Mouse (Mus musculus) hindbrain, embryonic 15.5 days (tissue): ENCODE data around the gene Il10. TPM values are rescaled to one million over a fixed set of nuclear protein-coding genes. Genes with fewer than 3 reads are reported as not detected.

Source experiments
- ATAC-seq: fragments of 200-750 bp; cut with Nextera tagmentation; 2 replicates; pipeline ENCODE4 v1.8.0; 2017; ENCODE audit warnings: low read depth, moderate number of reproducible peaks, moderate TSS enrichment; ENCODE audit not compliant: low FRiP score
- H3K27ac ChIP-seq: fragments of 300-500 bp; sonication (generic); replicated peaks from 2 replicates; pipeline ENCODE4 v1.5.1; 2015; ENCODE audit warnings: mild to moderate bottlenecking, inconsistent platforms
- H3K27me3 ChIP-seq: fragments of 300-500 bp; sonication (generic); 2 replicates; pipeline ENCODE4 v1.6.1; 2015; ENCODE audit warnings: control low read depth, inconsistent platforms
- H3K36me3 ChIP-seq: fragments of 300-500 bp; sonication (generic); 2 replicates; pipeline ENCODE4 v1.6.1; 2015; ENCODE audit warnings: control low read depth, inconsistent platforms
- H3K4me1 ChIP-seq: fragments of 300-500 bp; sonication (generic); replicated peaks from 2 replicates; pipeline ENCODE4 v1.6.1; 2015; ENCODE audit warnings: control low read depth, inconsistent platforms
- H3K4me2 ChIP-seq: fragments of 300-500 bp; sonication (generic); 2 replicates; pipeline ENCODE4 v1.6.1; 2015; ENCODE audit warnings: moderate library complexity, mild to moderate bottlenecking, inconsistent platforms
- H3K4me3 ChIP-seq: fragments of 300-500 bp; sonication (generic); 2 replicates; pipeline ENCODE4 v1.5.1; 2015; ENCODE audit warnings: mild to moderate bottlenecking, inconsistent platforms
- H3K9ac ChIP-seq: fragments of 300-500 bp; sonication (generic); 2 replicates; pipeline ENCODE4 v1.6.1; 2015; ENCODE audit warnings: inconsistent platforms
- H3K9me3 ChIP-seq: fragments of 300-500 bp; sonication (generic); 2 replicates; pipeline ENCODE4 v1.6.1; 2016; ENCODE audit warnings: control low read depth, inconsistent platforms
- WGBS: fragments of 180-500 bp; shearing (Covaris S2); methylation state at CpG from one replicate; pipeline ENCODE4 v1.1.7; 2015; 5-methylcytosine and 5-hydroxymethylcytosine counted together
- polyA plus RNA-seq: library from polyadenylated mRNA; unstranded; fragments of >200 nt; fragmentation: Nextera tagmentation; extraction: Ambion mirVana; gene quantifications from 2 replicates; pipeline ENCODE4 v1.2.1, GENCODE M21; 2015

Gene Il10
- not detected in 2 replicates for polyA plus RNA-seq

- no peak within 1 kb of the TSS for H3K4me3 ChIP-seq
- no peak for ATAC-seq
- no peak within 1 kb of the TSS for H3K9ac ChIP-seq
- no peaks in the 10 kb centered on the region for H3K4me1 ChIP-seq
- no peak within 1 kb of the TSS for H3K4me2 ChIP-seq
- H3K27me3 ChIP-seq = no peaks in the 10 kb centered on the region
- H3K9me3 ChIP-seq = no peaks in the 10 kb centered on the region
- H3K36me3 ChIP-seq = no peaks in the 10 kb centered on the region
- 84% methylated on average over 8 of the region's 8 CpGs for WGBS
- no peak within 1 kb of the TSS for H3K27ac ChIP-seq
Observed at GRCm38 (mm10) chr1:131019492-131020098, at the start of gene Il10. TSS of gene Il10 (plus strand) at chr1:131019845.

- no peaks in the 10 kb centered on the region for H3K36me3 ChIP-seq
- no peak for ATAC-seq
- no peak overlapping the region for H3K4me2 ChIP-seq
- H3K27me3 ChIP-seq = no peaks in the 10 kb centered on the region
- H3K4me1 ChIP-seq = no peaks in the 10 kb centered on the region
- H3K9ac ChIP-seq = no peak overlapping the region
- no peak overlapping the region for H3K4me3 ChIP-seq
- no peak overlapping the region for H3K27ac ChIP-seq
- H3K9me3 ChIP-seq = no peaks in the 10 kb centered on the region
- 77% methylated on average over 1 of the region's 1 CpGs for WGBS
Observed at GRCm38 (mm10) chr1:130979455-130979854, 40.2 kb upstream of the Il10 start.

DNA sequence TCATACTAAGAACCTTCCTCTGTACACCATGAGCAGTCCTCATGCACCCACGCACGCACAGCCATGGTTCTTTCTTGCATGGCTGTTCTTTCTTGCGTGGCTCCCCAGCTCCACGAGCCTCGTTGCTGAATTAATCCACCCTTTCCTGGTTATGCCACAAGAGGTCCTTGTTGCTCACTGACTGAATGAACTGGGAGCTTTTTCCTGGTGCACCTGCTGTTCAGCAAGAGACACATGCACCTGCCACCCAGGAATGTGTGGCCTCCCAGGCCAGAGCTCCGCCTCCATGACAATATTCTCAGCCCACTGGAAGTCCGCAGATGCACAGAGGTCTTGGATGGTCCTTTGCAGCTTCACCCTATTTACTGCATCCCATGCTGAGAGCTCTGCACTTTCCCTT, 35.2 kb upstream of the Il10 start:
- no peaks in the 10 kb centered on the region for H3K9me3 ChIP-seq
- H3K36me3 ChIP-seq = no peaks in the 10 kb centered on the region
- no peak overlapping the region for H3K4me2 ChIP-seq
- H3K9ac ChIP-seq = no peak overlapping the region
- H3K27me3 ChIP-seq = no peaks in the 10 kb centered on the region
- H3K4me1 ChIP-seq = no peaks in the 10 kb centered on the region
- no peak for ATAC-seq
- WGBS = 72% methylated on average over 7 of the region's 7 CpGs
- no peak overlapping the region for H3K27ac ChIP-seq
- no peak overlapping the region for H3K4me3 ChIP-seq

DNA sequence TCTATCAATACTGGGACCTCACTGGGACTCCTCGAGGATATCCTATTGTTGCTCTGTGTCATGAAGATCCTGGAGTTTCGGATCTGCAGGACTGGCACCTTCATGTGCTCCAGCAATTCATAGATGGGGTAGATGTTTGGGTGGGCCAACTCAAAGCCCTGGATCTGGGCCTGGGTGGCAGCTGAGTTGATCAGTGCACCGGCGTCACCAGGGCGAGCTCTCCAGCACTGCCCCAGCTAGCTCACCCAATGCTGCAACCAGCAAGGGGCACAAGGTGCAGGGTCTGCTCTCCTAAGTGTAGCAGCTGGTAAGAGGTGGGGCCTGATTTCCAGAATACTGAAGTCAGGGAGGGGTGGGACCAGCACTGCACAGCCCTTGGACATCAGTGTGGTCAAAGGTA, 32.6 kb upstream of the Il10 start:
- Histone ChIP-seq H3K4me3 (no peak overlapping the region), H3K9ac (no peak overlapping the region), H3K27me3 (no peaks in the 10 kb centered on the region), H3K27ac (no peak overlapping the region), H3K4me1 (no peaks in the 10 kb centered on the region), H3K4me2 (no peak overlapping the region), H3K36me3 (no peaks in the 10 kb centered on the region), H3K9me3 (no peaks in the 10 kb centered on the region)
- no peak for ATAC-seq
- WGBS = 97% methylated on average over 5 of the region's 5 CpGs

- Histone ChIP-seq H3K4me2 (no peak overlapping the region), H3K4me1 (no peaks in the 10 kb centered on the region), H3K27me3 (no peaks in the 10 kb centered on the region), H3K27ac (no peak overlapping the region), H3K9me3 (no peaks in the 10 kb centered on the region), H3K9ac (no peak overlapping the region), H3K36me3 (no peaks in the 10 kb centered on the region), H3K4me3 (no peak overlapping the region)
- ATAC-seq = no peak
Observed at GRCm38 (mm10) chr1:130987418-130987817, 32.2 kb upstream of the Il10 start.

DNA sequence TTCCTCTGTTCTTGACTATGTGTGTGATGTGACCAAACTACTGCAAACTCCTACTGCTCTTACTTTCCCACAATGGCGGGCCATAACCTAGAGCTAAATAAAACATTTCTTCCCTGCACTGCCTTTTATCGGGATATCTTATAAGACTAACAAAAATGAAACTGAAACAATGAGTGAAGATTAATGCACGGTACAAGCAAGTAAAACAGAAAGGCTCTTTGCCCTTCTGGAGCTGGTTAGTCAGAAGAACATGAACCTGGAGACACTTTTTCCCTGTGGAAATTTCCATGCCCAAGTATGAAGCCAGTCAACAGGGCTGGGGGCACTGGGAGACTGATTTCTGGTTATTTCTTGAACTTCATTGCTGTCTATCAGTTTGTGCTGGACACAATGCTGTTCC, 30.3 kb upstream of the Il10 start:
- H3K36me3 ChIP-seq = no peaks in the 10 kb centered on the region
- H3K4me3 ChIP-seq = no peak overlapping the region
- 89% methylated on average over 3 of the region's 3 CpGs for WGBS
- H3K4me2 ChIP-seq = no peak overlapping the region
- H3K9ac ChIP-seq = no peak overlapping the region
- H3K4me1 ChIP-seq = no peaks in the 10 kb centered on the region
- no peaks in the 10 kb centered on the region for H3K27me3 ChIP-seq
- H3K27ac ChIP-seq = no peak overlapping the region
- no peak for ATAC-seq
- H3K9me3 ChIP-seq = no peaks in the 10 kb centered on the region

GRCm38 (mm10) chr1:130990448-130990847, 29.2 kb upstream of the Il10 start:
- Histone ChIP-seq H3K27ac (no peak overlapping the region), H3K36me3 (no peaks in the 10 kb centered on the region), H3K9ac (no peak overlapping the region), H3K4me3 (no peak overlapping the region), H3K4me2 (no peak overlapping the region), H3K4me1 (no peaks in the 10 kb centered on the region), H3K9me3 (no peaks in the 10 kb centered on the region), H3K27me3 (no peaks in the 10 kb centered on the region)
- no peak for ATAC-seq
- WGBS = 91% methylated on average over 1 of the region's 1 CpGs

DNA sequence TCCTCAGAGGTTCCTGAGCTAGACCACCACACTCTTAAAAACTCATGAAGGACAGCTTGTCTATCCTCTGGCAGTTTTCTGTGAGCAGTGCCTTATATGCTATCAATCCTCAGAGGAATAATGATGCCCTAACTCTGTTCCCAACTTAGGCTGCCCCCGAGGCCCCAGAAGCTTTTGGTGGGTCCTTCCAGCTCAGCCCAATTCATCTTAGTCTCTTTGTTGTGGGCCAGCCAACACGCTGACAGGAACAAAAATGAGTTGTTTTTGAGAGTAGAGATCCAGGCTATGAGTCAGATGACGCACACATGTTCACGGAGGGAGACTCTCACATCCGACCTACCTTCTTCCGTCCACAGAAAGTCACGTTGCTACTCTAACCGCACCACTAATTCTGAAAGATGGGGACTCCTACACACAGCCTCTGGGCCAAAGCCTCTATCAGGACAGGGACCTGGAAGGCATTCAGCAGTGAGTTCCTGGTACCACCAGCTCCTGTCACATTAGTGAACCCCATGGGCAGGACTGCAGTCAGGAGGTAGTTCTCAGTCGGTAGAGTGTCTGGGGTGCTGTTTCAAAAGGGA, 26.0 kb upstream of the Il10 start:
- H3K9ac ChIP-seq = no peak overlapping the region
- no peaks in the 10 kb centered on the region for H3K36me3 ChIP-seq
- no peaks in the 10 kb centered on the region for H3K9me3 ChIP-seq
- no peak overlapping the region for H3K4me2 ChIP-seq
- 88% methylated on average over 9 of the region's 9 CpGs for WGBS
- no peak overlapping the region for H3K27ac ChIP-seq
- H3K27me3 ChIP-seq = no peaks in the 10 kb centered on the region
- no peaks in the 10 kb centered on the region for H3K4me1 ChIP-seq
- ATAC-seq = no peak
- no peak overlapping the region for H3K4me3 ChIP-seq

GRCm38 (mm10) chr1:130995515-130995914, 24.1 kb upstream of the Il10 start:
- no peak overlapping the region for H3K27ac ChIP-seq
- no peaks in the 10 kb centered on the region for H3K36me3 ChIP-seq
- no peaks in the 10 kb centered on the region for H3K27me3 ChIP-seq
- 52% methylated on average over 1 of the region's 1 CpGs for WGBS
- no peaks in the 10 kb centered on the region for H3K9me3 ChIP-seq
- no peaks in the 10 kb centered on the region for H3K4me1 ChIP-seq
- ATAC-seq = no peak
- H3K4me2 ChIP-seq = no peak overlapping the region
- no peak overlapping the region for H3K4me3 ChIP-seq
- H3K9ac ChIP-seq = no peak overlapping the region

DNA sequence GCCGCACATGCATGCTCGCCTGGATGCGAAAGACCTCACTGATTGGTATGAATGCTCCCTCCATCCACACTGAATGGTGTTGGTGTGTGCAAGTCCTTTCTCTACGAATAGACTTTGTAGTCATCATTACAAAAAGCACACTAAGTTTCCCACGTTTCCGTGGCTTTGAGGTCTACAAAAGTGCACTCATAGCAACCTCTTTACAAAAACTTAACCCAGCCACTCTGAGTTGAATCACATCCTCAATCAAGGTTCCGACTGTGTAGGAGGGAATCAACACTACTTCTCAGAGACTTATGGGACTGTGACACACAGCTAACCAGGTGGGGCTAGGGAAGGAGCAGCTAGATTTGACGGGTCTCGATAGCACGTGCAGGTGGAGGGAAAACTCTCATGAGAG, 23.3 kb upstream of the Il10 start:
- WGBS = 95% methylated on average over 10 of the region's 10 CpGs
- no peaks in the 10 kb centered on the region for H3K4me1 ChIP-seq
- H3K27ac ChIP-seq = no peak overlapping the region
- no peaks in the 10 kb centered on the region for H3K36me3 ChIP-seq
- H3K4me3 ChIP-seq = no peak overlapping the region
- no peak overlapping the region for H3K4me2 ChIP-seq
- no peak overlapping the region for H3K9ac ChIP-seq
- H3K27me3 ChIP-seq = no peaks in the 10 kb centered on the region
- no peak for ATAC-seq
- H3K9me3 ChIP-seq = no peaks in the 10 kb centered on the region

GRCm38 (mm10) chr1:130997441-130997840, 22.2 kb upstream of the Il10 start:
- no peak overlapping the region for H3K4me2 ChIP-seq
- ATAC-seq = no peak
- no peaks in the 10 kb centered on the region for H3K9me3 ChIP-seq
- H3K27me3 ChIP-seq = no peaks in the 10 kb centered on the region
- WGBS = 88% methylated on average over 4 of the region's 4 CpGs
- H3K36me3 ChIP-seq = no peaks in the 10 kb centered on the region
- no peak overlapping the region for H3K4me3 ChIP-seq
- no peak overlapping the region for H3K9ac ChIP-seq
- H3K4me1 ChIP-seq = no peaks in the 10 kb centered on the region
- no peak overlapping the region for H3K27ac ChIP-seq

- no peak overlapping the region for H3K9ac ChIP-seq
- H3K36me3 ChIP-seq = no peaks in the 10 kb centered on the region
- H3K4me2 ChIP-seq = no peak overlapping the region
- no peaks in the 10 kb centered on the region for H3K27me3 ChIP-seq
- no peak overlapping the region for H3K27ac ChIP-seq
- no peak for ATAC-seq
- H3K4me3 ChIP-seq = no peak overlapping the region
- WGBS = 91% methylated on average over 10 of the region's 10 CpGs
- no peaks in the 10 kb centered on the region for H3K4me1 ChIP-seq
- no peaks in the 10 kb centered on the region for H3K9me3 ChIP-seq
Observed at GRCm38 (mm10) chr1:130998321-130998720, 21.3 kb upstream of the Il10 start.

GRCm38 (mm10) chr1:130999708-131000107, 19.9 kb upstream of the Il10 start:
- no peaks in the 10 kb centered on the region for H3K4me1 ChIP-seq
- H3K27me3 ChIP-seq = no peaks in the 10 kb centered on the region

More at GRCm38 (mm10) chr1:130999708-131000107, 19.9 kb upstream of the Il10 start:
- WGBS = 89% methylated on average over 4 of the region's 4 CpGs
- H3K4me2 ChIP-seq = no peak overlapping the region
- no peak for ATAC-seq
- no peaks in the 10 kb centered on the region for H3K36me3 ChIP-seq
- H3K9me3 ChIP-seq = no peaks in the 10 kb centered on the region
- H3K4me3 ChIP-seq = no peak overlapping the region
- no peak overlapping the region for H3K27ac ChIP-seq
- H3K9ac ChIP-seq = no peak overlapping the region
